Mouse (Mus musculus): ENCODE measurements around the gene Paxbp1. TPM values are rescaled to one million over a fixed set of nuclear protein-coding genes. Genes with fewer than 3 reads are reported as not detected.

Paxbp1 gene
- polyA plus RNA-seq, 1 experiment = 8.8 TPM

GRCm38 (mm10) chr16:91020842-91021483, 23.4 kb downstream of the Paxbp1 start:
- Histone ChIP-seq H3K36me3 (ENCODE audit: control insufficient read depth, insufficient read depth) (peaks cover 74% of the 10 kb centered on the region), H3K79me2 (ENCODE audit: control insufficient read depth, insufficient read depth) (no peaks in the 10 kb centered on the region), H3K4me2 (ENCODE audit: low read depth) (no peak overlapping the region), H3K27me3 (ENCODE audit: control insufficient read depth, insufficient read depth, insufficient read length) (no peaks in the 10 kb centered on the region), H3ac (ENCODE audit: control insufficient read depth, insufficient read length) (no peak overlapping the region), H3K4me3 (no peak overlapping the region)
- TF ChIP-seq SRF (IDR thresholded peaks at IDR 0.05; ENCODE audit: control insufficient read depth, insufficient read length, low read depth) (no peak), MAX (IDR thresholded peaks at IDR 0.05; ENCODE audit: low read depth) (no peak), TCF12 (IDR thresholded peaks at IDR 0.05; ENCODE audit: insufficient read depth, poor library complexity, severe bottlenecking) (no peak), TCF3 (IDR thresholded peaks at IDR 0.05; ENCODE audit: insufficient read length, low read depth) (no peak), CEBPB (IDR thresholded peaks at IDR 0.05; ENCODE audit: insufficient read depth, poor library complexity, severe bottlenecking) (no peak)

- Histone ChIP-seq H3K36me3 (ENCODE audit: control insufficient read depth, insufficient read depth) (peaks cover 73% of the 10 kb centered on the region), H3ac (ENCODE audit: control insufficient read depth, insufficient read length) (no peak overlapping the region), H3K79me2 (ENCODE audit: control insufficient read depth, insufficient read depth) (no peaks in the 10 kb centered on the region), H3K4me2 (ENCODE audit: low read depth) (no peak overlapping the region), H3K4me3 (no peak overlapping the region), H3K27me3 (ENCODE audit: control insufficient read depth, insufficient read depth, insufficient read length) (no peaks in the 10 kb centered on the region)
- no peak for TF ChIP-seq POLR2A (IDR thresholded peaks at IDR 0.05; ENCODE audit: insufficient read length, low read depth)
- no peak for TF ChIP-seq SRF (IDR thresholded peaks at IDR 0.05; ENCODE audit: control insufficient read depth, insufficient read length, low read depth)
- no peak for TF ChIP-seq MYOG (IDR thresholded peaks at IDR 0.05; ENCODE audit: control insufficient read depth in 1 of 3, insufficient read depth in 1 of 3, insufficient read length in 2 of 3, low read depth in 2 of 3)
- no peak for TF ChIP-seq CEBPB (IDR thresholded peaks at IDR 0.05; ENCODE audit: insufficient read depth, poor library complexity, severe bottlenecking)
- TF ChIP-seq TCF12 (IDR thresholded peaks at IDR 0.05; ENCODE audit: insufficient read depth, poor library complexity, severe bottlenecking) = no peak
- no peak for TF ChIP-seq MAX (IDR thresholded peaks at IDR 0.05; ENCODE audit: low read depth)
Measured at GRCm38 (mm10) chr16:91019476-91019875, 24.9 kb downstream of the Paxbp1 start.

- H3K4me3 ChIP-seq = no peak overlapping the region
- H3K4me2 ChIP-seq (ENCODE audit: low read depth) = no peak overlapping the region
- H3K79me2 ChIP-seq (ENCODE audit: control insufficient read depth, insufficient read depth) = no peaks in the 10 kb centered on the region
- no peaks in the 10 kb centered on the region for H3K27me3 ChIP-seq (ENCODE audit: control insufficient read depth, insufficient read depth, insufficient read length)
- TF ChIP-seq REST (IDR thresholded peaks at IDR 0.05; ENCODE audit: insufficient read depth, insufficient read length) (no peak), MAX (IDR thresholded peaks at IDR 0.05; ENCODE audit: low read depth) (no peak), E2F4 (IDR thresholded peaks at IDR 0.05; ENCODE audit: insufficient read depth) (no peak), TCF3 (IDR thresholded peaks at IDR 0.05; ENCODE audit: insufficient read length, low read depth) (no peak), USF1 (IDR thresholded peaks at IDR 0.05; ENCODE audit: low read depth) (no peak), POLR2A (IDR thresholded peaks at IDR 0.05; ENCODE audit: insufficient read length, low read depth) (no peak), TCF12 (IDR thresholded peaks at IDR 0.05; ENCODE audit: insufficient read depth, poor library complexity, severe bottlenecking) (no peak), CEBPB (IDR thresholded peaks at IDR 0.05; ENCODE audit: insufficient read depth, poor library complexity, severe bottlenecking) (no peak), MYOG (IDR thresholded peaks at IDR 0.05; ENCODE audit: control insufficient read depth in 1 of 3, insufficient read depth in 1 of 3, insufficient read length in 2 of 3, low read depth in 2 of 3) (no peak), MYOD1 (IDR thresholded peaks at IDR 0.05; ENCODE audit: control insufficient read depth in 1 of 3, insufficient read length in 2 of 3, low read depth in 2 of 3) (no peak), POLR2AphosphoS2 (IDR thresholded peaks at IDR 0.05; ENCODE audit: insufficient read length, low read depth) (no peak), SRF (IDR thresholded peaks at IDR 0.05; ENCODE audit: control insufficient read depth, insufficient read length, low read depth) (no peak)
- peaks cover 61% of the 10 kb centered on the region for H3K36me3 ChIP-seq (ENCODE audit: control insufficient read depth, insufficient read depth)
- H3ac ChIP-seq (ENCODE audit: control insufficient read depth, insufficient read length) = no peak overlapping the region
Measured at GRCm38 (mm10) chr16:91015761-91016160, 28.6 kb downstream of the Paxbp1 start.

GRCm38 (mm10) chr16:91011847-91012246, 32.5 kb downstream of the Paxbp1 start:
- H3K27me3 ChIP-seq (ENCODE audit: control insufficient read depth, insufficient read depth, insufficient read length) = no peaks in the 10 kb centered on the region
- TF ChIP-seq E2F4 (IDR thresholded peaks at IDR 0.05; ENCODE audit: insufficient read depth) (no peak), USF1 (IDR thresholded peaks at IDR 0.05; ENCODE audit: low read depth) (peak; percentile 64)
- H3K36me3 ChIP-seq (ENCODE audit: control insufficient read depth, insufficient read depth) = peaks cover 28% of the 10 kb centered on the region
- H3K4me2 ChIP-seq (ENCODE audit: low read depth) = peak overlapping the region; percentile 79
- H3K4me3 ChIP-seq = peak overlapping the region; percentile 67
- peak overlapping the region; percentile 98 for H3ac ChIP-seq (ENCODE audit: control insufficient read depth, insufficient read length)
- H3K79me2 ChIP-seq (ENCODE audit: control insufficient read depth, insufficient read depth) = peaks cover 11% of the 10 kb centered on the region

- H3K27me3 ChIP-seq (ENCODE audit: control insufficient read depth, insufficient read depth, insufficient read length) = no peaks in the 10 kb centered on the region
- TF ChIP-seq CEBPB (IDR thresholded peaks at IDR 0.05; ENCODE audit: insufficient read depth, poor library complexity, severe bottlenecking) (no peak), POLR2A (IDR thresholded peaks at IDR 0.05; ENCODE audit: insufficient read length, low read depth) (peak; percentile 67), MYOG (IDR thresholded peaks at IDR 0.05; ENCODE audit: control insufficient read depth in 1 of 3, insufficient read depth in 1 of 3, insufficient read length in 2 of 3, low read depth in 2 of 3) (peak in 1 of 3 experiments; percentile 36), REST (IDR thresholded peaks at IDR 0.05; ENCODE audit: insufficient read depth, insufficient read length) (peak; percentile 95), POLR2AphosphoS2 (IDR thresholded peaks at IDR 0.05; ENCODE audit: insufficient read length, low read depth) (peak; percentile 50), MYOD1 (IDR thresholded peaks at IDR 0.05; ENCODE audit: control insufficient read depth in 1 of 3, insufficient read length in 2 of 3, low read depth in 2 of 3) (peak in 1 of 3 experiments; percentile 11), USF1 (IDR thresholded peaks at IDR 0.05; ENCODE audit: low read depth) (no peak)
- H3K36me3 ChIP-seq (ENCODE audit: control insufficient read depth, insufficient read depth) = peaks cover 25% of the 10 kb centered on the region
- peak within 1 kb of the TSS; percentile 67 for H3K4me3 ChIP-seq
- peak within 1 kb of the TSS; percentile 96 for H3K4me2 ChIP-seq (ENCODE audit: low read depth)
- peaks cover 11% of the 10 kb centered on the region for H3K79me2 ChIP-seq (ENCODE audit: control insufficient read depth, insufficient read depth)
- H3ac ChIP-seq (ENCODE audit: control insufficient read depth, insufficient read length) = peak within 1 kb of the TSS; percentile 98
Measured at GRCm38 (mm10) chr16:91011021-91011683, 33.2 kb downstream of the Paxbp1 start, which contains the start of gene Synj1. TSS of gene Synj1 (minus strand) at chr16:91011308.
